Comparison of ENCODE assay signal across 9 mouse cellular contexts in genomic region chr4:46451240-46451757, GRCm38 (mm10). TPM values are rescaled to one million over a fixed set of nuclear protein-coding genes. Genes with fewer than 3 reads are reported as not detected.
DNase-seq lines count a peak whose midpoint lies in the region; ATAC-seq and TF ChIP-seq lines count a peak whose summit lies in the region.
"Had no signal": no experiment of that assay in that cellular context is flagged by ENCODE, and none has a peak within 500 bp of the region (broad histone marks: within the 10 kb centered on the region; RNA-seq: fewer than 3 reads in every experiment).

No protein-coding gene starts in this region.

- H3K4me2 ChIP-seq in hindbrain, embryonic 16.5 days (ENCODE audit: low read length), result peak overlapping the region; percentile 76

- H3K9ac ChIP-seq in hindbrain, embryonic 16.5 days (ENCODE audit: low read depth, low read length), result peak overlapping the region; percentile 99

- DNase-seq in NIH3T3 (ENCODE audit: low read depth), result peak; percentile 70
- peak; percentile 80 for DNase-seq in cerebellum, adult 9-10 months
- DNase-seq in frontal cortex, postnatal 36 days (ENCODE audit: low spot score in 2 of 2), result peak; percentile 72 to 73
- DNase-seq in left cerebral cortex, adult 2 months (ENCODE audit: extremely low spot score in 1 of 2, low spot score in 2 of 2), result peak; percentile 70 to 76
- DNase-seq in right cerebral cortex, postnatal 14 days, result peak; percentile 62
- DNase-seq in urinary bladder, postnatal 36 days (ENCODE audit: low spot score in 2 of 2), result peak; percentile 67 to 72

- peak; percentile 49 for ATAC-seq in hindbrain, embryonic 16.5 days
- ATAC-seq in megakaryocyte, adult 5-6 weeks (ENCODE audit: poor library complexity, severe bottlenecking), result 0 out of 2 replicates have a peak, but pooled peaks have one; percentile 10

- TF ChIP-seq CTCF in left cerebral cortex, adult 2 months (IDR thresholded peaks at IDR 0.05), result no peak

- peak overlapping the region; percentile 98 for H3K27ac ChIP-seq in hindbrain, embryonic 16.5 days (ENCODE audit: low read depth, low read length)
- H3K27ac ChIP-seq in left cerebral cortex, adult 2 months, result peak overlapping the region; percentile 95

- H3K36me3 ChIP-seq in hindbrain, embryonic 16.5 days (ENCODE audit: control insufficient read depth, insufficient read depth, low read length), result no peaks in the 10 kb centered on the region

- 1% methylated on average over 27 of the region's 70 CpGs for WGBS in hindbrain, embryonic 16.5 days

- no peaks in the 10 kb centered on the region for H3K9me3 ChIP-seq in hindbrain, embryonic 16.5 days (ENCODE audit: control insufficient read depth, low read length)

- intact Hi-C loops in left cerebral cortex, adult 2 months (cut with DNase I), result loop anchor here (1.0 to 2.0 kb wide), 2 partner anchors 62 to 254 kb away; partner anchors contain the start of genes Trmo and Xpa

- H3K27me3 ChIP-seq in hindbrain, embryonic 16.5 days (replicated peaks; ENCODE audit: control insufficient read depth, insufficient read depth, low read length), result no peaks in the 10 kb centered on the region

- H3K4me1 ChIP-seq in hindbrain, embryonic 16.5 days (ENCODE audit: control insufficient read depth, insufficient read depth, low read depth, low read length), result peaks cover 20% of the 10 kb centered on the region

- peak overlapping the region; percentile 96 for H3K4me3 ChIP-seq in hindbrain, embryonic 16.5 days (ENCODE audit: low read length)
- peak overlapping the region; percentile 64 for H3K4me3 ChIP-seq in left cerebral cortex, adult 2 months

RNA-seq across cellular contexts. Expression of gene Anp32b, which starts 0.6 kb away (rescaled TPM):
- polyA plus RNA-seq in hindbrain, embryonic 16.5 days (2015; fragmentation: Nextera tagmentation; extraction: Ambion mirVana), result 72.5 and 82.4 TPM in 2 replicates
- 10 to 100 TPM; 44.9 to 46.4 TPM for total RNA-seq in left cerebral cortex, adult 2 months (2021)
- total RNA-seq in megakaryocyte, adult 5-6 weeks (2015), result 496 and 542 TPM in 2 replicates
- total RNA-seq in megakaryocyte, adult 5-6 weeks (2017), result 105 and 108 TPM in 2 replicates

RNA-seq across cellular contexts. Expression of gene Nans, which starts 37.7 kb away (rescaled TPM):
- polyA plus RNA-seq in hindbrain, embryonic 16.5 days (2015; fragmentation: Nextera tagmentation; extraction: Ambion mirVana), result 73.7 and 77.1 TPM in 2 replicates
- total RNA-seq in left cerebral cortex, adult 2 months (2021), result 10 to 100 TPM; 13.9 to 19.8 TPM
- 39.9 and 45.3 TPM in 2 replicates for total RNA-seq in megakaryocyte, adult 5-6 weeks (2015)
- total RNA-seq in megakaryocyte, adult 5-6 weeks (2017), result 52.9 and 53.9 TPM in 2 replicates

RNA-seq across cellular contexts. Expression of gene Hemgn, which starts 38.0 kb away (rescaled TPM):
- polyA plus RNA-seq in hindbrain, embryonic 16.5 days (2015; fragmentation: Nextera tagmentation; extraction: Ambion mirVana), result 0.13 and 0.26 TPM in 2 replicates
- not detected for total RNA-seq in left cerebral cortex, adult 2 months (2021)
- 4.8 and 12.0 TPM in 2 replicates for total RNA-seq in megakaryocyte, adult 5-6 weeks (2015)
- 5.8 and 11.8 TPM in 2 replicates for total RNA-seq in megakaryocyte, adult 5-6 weeks (2017)
- total RNA-seq: layer of hippocampus, adult 8-10 months had no signal

Comparison
In these comparisons a context has a peak if more than half of its experiments do, and no peak if none do; other contexts are left out.
1. Peak in every context shown above with its lines: DNase-seq, ATAC-seq, H3K4me3 ChIP-seq and H3K27ac ChIP-seq.
2. RNA of gene Hemgn, which starts 38.0 kb away (total RNA-seq): 4.8 to 12.0 TPM in megakaryocyte, adult 5-6 weeks; not detected in left cerebral cortex, adult 2 months; every median in the first group is over 4 times any median in the second.